Mouse (Mus musculus) lung, adult 2 months (tissue): ENCODE results near the gene Tcf7.

Source experiments
- CTCF ChIP-seq: fragments of 200-500 bp; IDR thresholded peaks from 2 replicates; pipeline ENCODE4 v1.5.1; 2011; ENCODE audit warnings: mild to moderate bottlenecking, low read length, control low read depth; ENCODE audit not compliant: insufficient read depth
- POLR2A ChIP-seq: fragments of 200-500 bp; IDR thresholded peaks from 2 replicates; pipeline ENCODE4 v1.6.1; 2011; ENCODE audit warnings: low read depth, mild to moderate bottlenecking, control low read depth, low read length, borderline replicate concordance; ENCODE audit errors: extremely low read depth

- TF ChIP-seq CTCF (peak; percentile 89), POLR2A (no peak)
These were observed 29.0 kb downstream of the Tcf7 start for GRCm38 (mm10) chr11:52253674-52254375.
